Comparison of ENCODE assay signal across 10 mouse cellular contexts in the genomic region with DNA sequence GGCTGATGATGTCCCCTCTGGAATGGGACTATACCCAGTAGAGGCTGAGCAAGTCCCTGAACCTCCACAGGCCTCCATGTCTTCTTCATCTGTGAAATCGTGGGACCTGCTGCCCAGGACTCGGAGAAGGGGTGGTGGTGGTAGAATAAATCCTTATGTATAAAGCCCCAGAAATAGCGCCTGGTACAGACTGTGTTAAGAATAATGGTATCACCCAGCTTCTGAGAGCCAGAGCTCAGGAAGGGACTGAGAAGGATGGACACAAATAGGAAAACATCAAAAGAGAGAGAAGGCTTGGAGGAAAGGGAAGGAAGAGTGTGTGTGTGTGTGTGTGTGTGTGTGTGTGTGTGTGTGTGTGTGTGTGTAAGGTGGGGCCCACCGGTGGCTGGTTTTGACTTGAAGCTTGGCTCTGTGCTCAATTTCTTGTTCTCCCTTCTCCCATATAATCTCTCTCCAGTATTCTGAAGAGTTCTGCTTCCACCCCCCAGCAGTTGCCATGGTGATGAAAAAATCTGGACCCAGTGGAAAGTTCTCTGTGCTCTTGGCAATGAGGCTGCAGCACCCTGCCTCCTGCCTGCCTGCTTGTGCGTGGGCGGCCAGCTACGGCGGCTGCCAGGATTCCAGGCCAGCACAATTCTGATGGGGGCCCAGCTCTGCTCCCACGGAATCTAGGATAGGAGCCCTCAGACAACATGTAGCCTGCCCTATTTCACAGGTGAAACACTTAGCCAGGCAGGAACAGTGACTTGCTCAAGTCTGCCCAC.
DNase-seq lines count a peak whose midpoint lies in the region; ATAC-seq lines count a peak whose summit lies in the region.
"Had no signal": no experiment of that assay in that cellular context is flagged by ENCODE, and none has a peak within 500 bp of the region (broad histone marks: within the 10 kb centered on the region; RNA-seq: fewer than 3 reads in every experiment).

No protein-coding gene starts in this region.

- ATAC-seq in hindbrain, embryonic 15.5 days (ENCODE audit: low FRiP score, low read depth): peak; percentile 83
- ATAC-seq in hindbrain, embryonic 12.5 days (ENCODE audit: low FRiP score): no peak
- no peak for ATAC-seq in liver, embryonic 12.5 days

- no peak overlapping the region for H3K9ac ChIP-seq in hindbrain, embryonic 15.5 days
- H3K9ac ChIP-seq in hindbrain, embryonic 12.5 days: no peak overlapping the region
- H3K9ac ChIP-seq in liver, embryonic 12.5 days: no peak overlapping the region

- no peak overlapping the region for H3K4me3 ChIP-seq in hindbrain, embryonic 15.5 days
- H3K4me3 ChIP-seq in hindbrain, embryonic 12.5 days: no peak overlapping the region
- H3K4me3 ChIP-seq in liver, embryonic 12.5 days: no peak overlapping the region

- peak; percentile 99 for DNase-seq in brain, adult 2 months (ENCODE audit: low read depth, low spot score)
- peak; percentile 75 to 89 for DNase-seq in frontal cortex, postnatal 25 days (ENCODE audit: low spot score in 2 of 2)
- peak; percentile 94 to 97 for DNase-seq in left cerebral cortex, adult 18-20 months (ENCODE audit: low spot score in 2 of 2)
- DNase-seq in right cerebral cortex, postnatal 10 days (ENCODE audit: low spot score in 2 of 2): peak; percentile 96 to 98
- no peak for DNase-seq in embryo, embryonic 10 days (ENCODE audit: low spot score)

- no peak overlapping the region for H3K4me2 ChIP-seq in hindbrain, embryonic 15.5 days
- no peak overlapping the region for H3K4me2 ChIP-seq in hindbrain, embryonic 12.5 days (replicated peaks)
- no peak overlapping the region for H3K4me2 ChIP-seq in liver, embryonic 12.5 days

- no peaks in the 10 kb centered on the region for H3K27me3 ChIP-seq in hindbrain, embryonic 15.5 days
- H3K27me3 ChIP-seq in hindbrain, embryonic 12.5 days: no peaks in the 10 kb centered on the region
- peaks cover 36% of the 10 kb centered on the region for H3K27me3 ChIP-seq in liver, embryonic 12.5 days (replicated peaks)

- H3K36me3 ChIP-seq in hindbrain, embryonic 15.5 days: no peaks in the 10 kb centered on the region
- no peaks in the 10 kb centered on the region for H3K36me3 ChIP-seq in hindbrain, embryonic 12.5 days
- H3K36me3 ChIP-seq in liver, embryonic 12.5 days: no peaks in the 10 kb centered on the region
- H3K36me3 ChIP-seq: G1E had no signal

- no peaks in the 10 kb centered on the region for H3K9me3 ChIP-seq in hindbrain, embryonic 15.5 days
- H3K9me3 ChIP-seq in hindbrain, embryonic 12.5 days (replicated peaks): no peaks in the 10 kb centered on the region
- no peaks in the 10 kb centered on the region for H3K9me3 ChIP-seq in liver, embryonic 12.5 days (replicated peaks)
- H3K9me3 ChIP-seq: G1E had no signal

- 42% methylated on average over 9 of the region's 9 CpGs for WGBS in hindbrain, embryonic 15.5 days
- 56% methylated on average over 8 of the region's 9 CpGs for WGBS in hindbrain, embryonic 12.5 days
- 54% methylated on average over 8 of the region's 9 CpGs for WGBS in liver, embryonic 12.5 days (ENCODE audit: insufficient replicate concordance)

- H3K27ac ChIP-seq in hindbrain, embryonic 15.5 days (replicated peaks): peak overlapping the region; percentile 66
- H3K27ac ChIP-seq in hindbrain, embryonic 12.5 days: no peak overlapping the region
- H3K27ac ChIP-seq in liver, embryonic 12.5 days: no peak overlapping the region
- H3K27ac ChIP-seq: macrophage had no signal

- peaks cover 22% of the 10 kb centered on the region for H3K4me1 ChIP-seq in hindbrain, embryonic 15.5 days (replicated peaks)
- peaks cover 8% of the 10 kb centered on the region for H3K4me1 ChIP-seq in hindbrain, embryonic 12.5 days
- H3K4me1 ChIP-seq in liver, embryonic 12.5 days: peaks cover 8% of the 10 kb centered on the region
